Mouse (Mus musculus): ENCODE measurements around the gene Secisbp2.
A peak's percentile ranks its signal among the peaks of the same experiment; 100 is the strongest.
"Not testable (repeated sequence)": the region's sequence is repeated elsewhere in the genome, so short reads cannot be mapped to it uniquely, and the experiment has no call there.

The Secisbp2 gene

DNA sequence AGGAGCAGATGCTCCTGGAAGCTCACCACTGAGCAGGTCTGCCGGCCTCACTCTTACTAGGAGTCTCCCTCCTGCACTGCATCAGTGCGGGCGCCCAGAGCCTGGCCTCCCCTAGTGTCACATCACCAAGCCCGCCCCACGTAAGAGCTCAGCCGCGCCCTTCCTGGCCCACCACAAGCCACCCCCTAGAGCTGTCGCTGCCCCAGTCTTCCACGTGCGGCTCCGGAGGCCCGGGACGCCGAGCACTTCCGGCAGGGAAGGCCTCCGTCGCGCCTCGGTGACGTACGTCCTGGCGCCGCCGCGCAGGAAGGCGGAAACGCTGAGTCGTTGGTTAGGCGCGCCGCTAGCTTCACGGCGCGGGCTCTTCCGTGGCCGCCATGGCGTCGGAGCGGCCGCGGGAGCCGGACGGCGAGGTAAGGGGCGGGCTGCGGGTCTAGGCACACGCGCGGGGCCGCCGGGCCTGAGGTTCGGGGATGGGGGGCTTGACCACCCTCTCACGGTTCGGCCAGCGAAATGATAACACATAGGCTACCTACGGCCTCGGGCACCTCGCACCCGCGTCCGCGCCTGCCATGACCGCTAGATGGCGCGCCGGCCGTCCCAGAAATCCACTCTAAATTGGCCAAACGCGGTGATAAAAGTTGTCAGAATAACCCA lies at the start of gene Secisbp2:
TSS of gene Secisbp2 (plus strand) at position 290 of the 657 bp plus-strand sequence.
- DNase-seq (ENCODE audit: low spot score in 2 of 2): peak; percentile 90 to 95

DNA sequence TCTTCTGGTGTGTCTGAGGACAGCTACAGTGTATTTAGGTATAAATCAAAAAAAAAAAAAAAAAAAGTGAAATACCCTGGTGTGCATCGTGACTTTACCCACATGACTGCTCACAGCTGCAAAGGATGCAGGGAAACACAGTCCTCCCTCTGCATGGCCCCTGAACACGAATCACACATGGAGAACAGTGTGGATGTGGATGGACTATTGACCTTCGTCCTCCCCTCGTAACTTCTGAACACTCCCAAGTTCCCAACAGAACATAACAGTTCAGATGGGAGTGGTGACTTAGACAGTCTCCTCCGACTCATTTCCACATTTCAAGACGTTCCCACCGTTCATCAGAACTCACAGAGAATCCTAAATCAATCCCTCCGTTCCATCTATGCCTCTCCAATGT lies 48.7 kb upstream of the Secisbp2 start:
- no peak for DNase-seq (ENCODE audit: low spot score in 2 of 2)

DNA sequence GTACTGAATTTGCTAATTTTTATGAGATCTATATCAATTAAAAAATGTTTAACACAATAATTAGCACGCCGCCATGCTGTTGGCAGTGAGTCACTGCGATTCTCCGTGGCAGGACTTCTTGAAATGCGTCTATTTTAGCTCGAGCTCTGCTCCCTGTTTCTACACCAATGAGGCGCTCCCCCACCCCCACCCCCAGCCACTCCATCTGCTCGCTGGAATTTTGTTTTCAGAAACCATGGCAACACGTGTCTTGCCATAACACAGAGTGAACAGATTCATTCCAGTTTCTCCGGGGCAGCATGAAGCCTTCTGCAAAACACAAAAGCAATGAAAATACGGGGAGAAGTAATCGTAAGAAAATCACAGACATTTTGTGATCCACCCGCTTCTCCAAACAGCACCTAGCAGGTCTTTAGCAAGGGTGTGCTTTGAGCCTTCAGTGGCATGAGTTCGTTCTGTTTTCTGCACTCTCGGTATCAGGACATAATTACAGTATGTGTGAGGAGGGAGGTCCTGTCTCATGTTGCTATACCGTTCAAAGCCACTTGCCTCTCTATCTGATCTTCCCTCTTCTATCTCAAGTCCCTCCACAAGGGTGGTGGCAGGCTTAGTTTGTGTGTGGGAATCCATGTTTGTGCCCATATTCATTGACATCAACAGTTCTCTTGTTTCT lies 48.1 kb upstream of the Secisbp2 start:
- DNase-seq (ENCODE audit: low spot score in 2 of 2): no peak

GRCm38 (mm10) chr13:51603894-51604244 lies 47.6 kb upstream of the Secisbp2 start:
- DNase-seq (ENCODE audit: low spot score in 2 of 2): no peak

- no peak for DNase-seq (ENCODE audit: low spot score in 2 of 2)
Observed at GRCm38 (mm10) chr13:51609231-51609630, 42.3 kb upstream of the Secisbp2 start.

DNA sequence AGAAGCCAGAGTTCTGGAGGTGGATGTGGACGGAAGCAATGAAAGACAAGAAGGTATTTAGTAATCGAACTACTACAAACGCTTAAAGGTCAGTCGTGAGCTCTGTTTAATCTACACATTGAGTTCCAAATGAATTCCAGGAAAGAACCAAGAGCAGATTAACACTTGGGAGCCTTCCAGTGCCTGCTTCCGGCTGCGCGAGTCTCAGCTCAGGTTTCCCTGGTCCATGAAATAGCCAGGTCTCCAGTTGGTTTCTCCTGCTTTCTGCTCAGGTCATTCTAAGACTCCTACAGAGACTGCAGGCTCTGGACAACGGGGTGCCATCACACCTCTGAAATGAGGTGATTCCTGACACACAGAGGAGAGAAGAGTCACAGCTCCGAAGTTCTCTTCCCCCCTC lies 40.4 kb upstream of the Secisbp2 start:
- no peak for DNase-seq (ENCODE audit: low spot score in 2 of 2)

- no peak for DNase-seq (ENCODE audit: low spot score in 2 of 2)
Observed at GRCm38 (mm10) chr13:51611500-51611899, 40.0 kb upstream of the Secisbp2 start.

DNA sequence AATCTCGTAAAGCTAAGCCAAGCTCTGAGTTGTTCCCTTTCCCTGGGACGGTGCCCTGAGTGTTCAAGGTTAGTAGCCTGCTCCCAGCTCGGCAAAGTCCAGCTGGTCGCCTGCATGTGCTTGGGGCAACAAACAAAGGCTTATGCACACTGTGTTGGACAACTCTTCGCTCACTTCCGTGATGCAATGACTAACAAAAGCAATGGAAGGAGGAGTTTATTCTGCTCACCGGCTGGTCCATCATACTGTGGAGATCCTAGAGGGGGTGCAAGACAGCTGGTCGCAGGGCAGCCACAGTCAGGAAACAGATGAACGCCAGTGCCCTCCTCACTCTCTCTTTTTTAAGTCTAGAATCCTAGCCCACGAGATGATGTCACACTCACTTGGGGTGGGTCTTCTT lies 35.7 kb upstream of the Secisbp2 start:
- DNase-seq (ENCODE audit: low spot score in 2 of 2): no peak

DNA sequence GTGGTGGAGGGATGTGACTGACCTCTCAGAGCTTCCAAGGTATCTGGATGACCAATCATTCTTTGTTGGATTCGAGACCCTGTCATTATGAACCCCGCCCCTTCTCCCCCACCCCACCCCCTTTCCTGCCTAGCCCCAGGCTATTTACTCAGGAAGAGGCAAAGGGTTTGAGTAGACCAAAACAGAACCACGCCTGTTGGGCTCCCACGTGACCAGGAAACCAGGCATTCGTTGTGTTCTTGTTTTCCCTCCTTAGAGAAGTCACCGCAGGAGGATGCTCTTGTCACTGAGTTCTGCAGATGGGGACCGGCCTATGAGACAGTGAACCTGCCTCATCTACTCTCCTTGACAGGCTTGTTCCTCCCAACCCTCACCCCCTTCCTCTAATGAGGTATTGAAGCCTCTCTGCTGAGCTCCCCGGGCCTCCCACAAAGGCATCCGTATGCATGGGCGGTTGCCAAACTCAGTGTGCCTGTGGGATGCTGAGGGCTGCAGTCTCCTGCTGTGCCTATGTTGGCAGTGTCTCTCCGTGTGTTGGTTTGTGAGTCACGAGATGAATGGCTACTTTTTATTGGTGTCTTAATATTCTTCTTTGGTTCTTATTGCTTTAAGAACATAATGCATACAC lies 35.0 kb upstream of the Secisbp2 start:
- DNase-seq (ENCODE audit: low spot score in 2 of 2): no peak

GRCm38 (mm10) chr13:51617306-51617705 lies 34.2 kb upstream of the Secisbp2 start:
- DNase-seq (ENCODE audit: low spot score in 2 of 2): no peak

- peak in 1 of 2 experiments; percentile 74 for DNase-seq (ENCODE audit: low spot score in 2 of 2)
Observed at GRCm38 (mm10) chr13:51617861-51618260, 33.6 kb upstream of the Secisbp2 start.

DNA sequence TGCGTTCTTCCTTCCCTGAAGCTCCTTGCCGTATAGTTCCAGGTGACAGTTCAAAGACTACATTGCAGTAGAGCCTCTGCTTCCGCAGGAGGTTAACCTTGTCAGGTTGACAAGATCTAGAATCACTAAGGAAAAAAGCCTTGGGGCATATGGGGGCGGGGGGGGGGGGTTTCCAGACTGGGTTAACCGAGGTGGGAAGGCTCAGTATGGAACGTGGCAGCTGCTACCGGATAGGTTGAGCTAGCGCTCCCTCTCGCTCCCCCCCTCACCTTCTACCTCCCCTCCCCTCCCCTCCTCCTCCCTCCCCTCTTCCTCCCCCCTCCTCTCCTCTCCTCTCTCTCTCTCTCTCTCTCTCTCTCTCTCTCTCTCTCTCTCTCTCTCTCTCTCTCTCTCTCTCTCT lies 32.9 kb upstream of the Secisbp2 start:
- no peak for DNase-seq (ENCODE audit: low spot score in 2 of 2)

DNA sequence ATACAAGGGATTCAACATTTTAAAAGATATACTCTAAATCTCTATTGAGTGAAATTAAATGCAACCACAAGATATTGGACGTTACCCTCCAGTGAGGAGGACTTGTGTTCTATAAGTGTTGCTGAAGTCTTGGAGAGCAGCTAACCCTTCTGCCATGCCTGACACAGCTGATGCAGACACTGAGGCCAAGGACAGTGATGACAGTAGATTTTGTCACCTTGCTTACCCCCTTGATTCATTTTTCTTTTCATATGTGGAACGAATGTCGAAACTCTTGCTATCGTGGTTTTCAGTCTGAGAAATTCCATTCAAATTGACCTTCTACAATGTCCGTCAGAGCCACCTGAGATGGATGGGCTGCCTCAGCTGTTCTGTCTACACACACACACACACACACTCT lies 28.9 kb upstream of the Secisbp2 start:
- DNase-seq (ENCODE audit: low spot score in 2 of 2): no peak

DNA sequence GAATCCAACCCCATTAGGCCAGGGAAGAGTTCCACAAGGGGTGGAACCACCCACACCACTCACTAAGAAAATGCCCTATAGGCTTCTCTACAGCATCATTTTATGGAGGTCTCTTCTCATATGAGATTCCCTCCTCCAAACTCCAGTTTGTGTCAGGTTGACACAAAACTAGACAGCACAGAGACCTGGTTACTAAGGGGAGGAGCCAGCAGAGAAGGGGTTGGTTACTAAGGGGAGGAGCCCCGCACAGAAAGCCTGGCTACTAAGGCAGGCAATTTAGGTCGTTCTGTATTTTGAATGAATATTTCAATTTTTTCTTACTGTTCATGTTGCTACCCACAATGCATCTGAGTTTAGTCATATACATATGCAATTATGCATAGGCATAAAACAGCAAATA lies 27.8 kb upstream of the Secisbp2 start:
- DNase-seq (ENCODE audit: low spot score in 2 of 2): no peak

DNA sequence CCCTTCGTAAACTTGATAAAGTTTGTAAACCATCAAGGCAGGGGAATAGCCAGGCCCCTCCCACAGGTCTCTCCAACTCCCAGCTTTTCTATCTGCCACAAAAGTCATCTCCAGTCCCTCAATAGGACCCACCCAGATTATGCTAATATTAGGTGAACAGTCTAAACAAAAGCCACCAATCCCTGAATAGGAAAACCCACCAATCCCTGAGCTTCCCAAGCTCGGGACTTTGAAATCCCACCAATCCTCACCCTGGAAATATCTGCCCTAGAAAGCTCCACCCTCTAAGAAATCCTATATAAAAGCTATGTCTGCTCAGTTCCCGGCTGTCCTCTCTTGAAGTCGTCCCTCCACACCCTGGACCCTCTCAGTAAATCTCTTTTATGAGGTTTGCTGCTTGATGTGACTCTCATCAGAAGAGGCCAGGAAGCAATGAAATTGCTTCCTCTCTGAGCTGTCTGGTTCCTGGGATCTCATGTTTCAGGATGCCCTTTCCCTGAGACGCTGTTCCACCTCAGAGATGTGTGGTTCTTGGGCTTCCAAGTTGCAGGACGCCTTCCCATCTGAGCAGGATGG lies 23.1 kb upstream of the Secisbp2 start:
- DNase-seq (ENCODE audit: low spot score in 2 of 2): no peak

GRCm38 (mm10) chr13:51631354-51631992 lies 20.0 kb upstream of the Secisbp2 start:
- DNase-seq (ENCODE audit: low spot score in 2 of 2): no peak

- DNase-seq (ENCODE audit: low spot score in 2 of 2): no peak
Observed at GRCm38 (mm10) chr13:51632560-51633218, 18.8 kb upstream of the Secisbp2 start.

- not testable (repeated sequence) for DNase-seq (ENCODE audit: low spot score in 2 of 2)
Observed at GRCm38 (mm10) chr13:51635384-51635783, 16.1 kb upstream of the Secisbp2 start.

- no peak for DNase-seq (ENCODE audit: low spot score in 2 of 2)
Observed at GRCm38 (mm10) chr13:51638958-51639357, 12.5 kb upstream of the Secisbp2 start.

DNA sequence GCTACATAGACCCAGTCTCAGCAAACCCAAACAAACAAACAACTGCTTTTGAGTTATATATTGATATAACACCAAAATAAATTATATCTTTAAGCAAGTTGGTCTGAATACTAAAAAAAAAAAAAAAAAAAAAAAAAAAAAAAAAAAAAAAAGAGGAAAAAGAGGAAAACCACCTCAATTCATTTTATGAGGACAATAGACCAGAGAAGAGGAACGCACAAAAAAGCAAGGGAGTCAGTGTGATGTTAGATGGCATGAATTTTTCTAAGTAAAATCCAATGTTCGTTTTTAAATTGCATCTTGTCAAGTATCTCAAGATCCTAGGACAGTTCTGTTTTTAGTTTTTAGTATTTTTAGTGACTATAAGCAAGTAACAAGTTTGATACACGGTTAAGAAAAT lies 10.1 kb upstream of the Secisbp2 start:
- DNase-seq (ENCODE audit: low spot score in 2 of 2): no peak

DNA sequence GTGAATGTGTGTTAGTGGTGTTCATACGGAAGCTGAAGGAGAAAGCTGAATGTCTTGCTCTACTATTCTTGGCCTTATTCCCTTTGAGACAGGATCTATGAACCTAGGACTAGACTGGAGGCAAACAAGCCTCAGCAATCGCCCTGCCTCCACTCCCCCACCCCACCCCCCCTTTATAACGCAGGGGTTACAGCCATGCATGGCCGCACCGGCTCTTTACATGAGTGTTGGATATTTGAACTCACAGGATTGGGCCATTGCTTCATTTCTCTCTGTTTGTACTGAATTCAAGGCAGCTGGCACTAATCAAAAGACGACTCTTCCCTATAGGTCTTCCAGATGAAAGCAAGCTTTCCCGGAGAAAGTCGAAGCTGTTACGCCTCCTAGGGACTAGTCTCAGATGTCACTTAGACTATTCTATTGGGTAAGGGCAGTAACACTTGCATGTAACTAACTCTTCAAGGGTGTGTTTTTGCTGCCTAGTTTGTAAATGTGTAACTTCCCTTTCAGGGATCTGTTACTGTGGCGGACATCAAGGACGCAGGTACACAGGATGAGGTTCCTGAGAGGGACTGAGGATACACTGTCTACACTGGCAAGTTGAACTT lies 9.2 kb upstream of the Secisbp2 start:
- no peak for DNase-seq (ENCODE audit: low spot score in 2 of 2)
